Mouse (Mus musculus) embryonic fibroblast, embryonic 13.5 days (primary cell): Measurements from ENCODE around the gene Mtmr3. TPM values are rescaled to one million over a fixed set of nuclear protein-coding genes. Genes with fewer than 3 reads are reported as not detected.

ENCODE experiments used
- H3K27ac ChIP-seq: 2 replicates; pipeline ENCODE4 v1.5.1; 2012; ENCODE audit warnings: low read length, control low read depth, inconsistent platforms; ENCODE audit not compliant: insufficient read depth
- H3K4me1 ChIP-seq: 2 replicates; pipeline ENCODE4 v1.6.1; 2011; ENCODE audit warnings: low read length; ENCODE audit not compliant: control insufficient read depth, insufficient read depth
- H3K4me3 ChIP-seq: 2 replicates; pipeline ENCODE4 v1.5.1; 2011; ENCODE audit warnings: mild to moderate bottlenecking, control low read depth, low read length; ENCODE audit not compliant: insufficient read depth
- CTCF ChIP-seq: IDR thresholded peaks from 2 replicates; pipeline ENCODE4 v1.5.1; 2011; ENCODE audit warnings: mild to moderate bottlenecking, control low read depth, low read length, moderate library complexity, borderline replicate concordance; ENCODE audit not compliant: insufficient read depth
- POLR2A ChIP-seq: IDR thresholded peaks from 2 replicates; pipeline ENCODE4 v1.6.1; 2011; ENCODE audit warnings: low read depth, mild to moderate bottlenecking, control low read depth, low read length, moderate library complexity
- polyA plus RNA-seq: library from polyadenylated mRNA; stranded (reverse); fragments of >200 nt; gene quantifications from 2 replicates; pipeline ENCODE4 v1.2.4, GENCODE M21; 2011; ENCODE audit warnings: low read depth; ENCODE audit not compliant: missing spikeins, insufficient read length

Mtmr3 gene
- polyA plus RNA-seq, 1 experiment = 37.8 TPM

DNA sequence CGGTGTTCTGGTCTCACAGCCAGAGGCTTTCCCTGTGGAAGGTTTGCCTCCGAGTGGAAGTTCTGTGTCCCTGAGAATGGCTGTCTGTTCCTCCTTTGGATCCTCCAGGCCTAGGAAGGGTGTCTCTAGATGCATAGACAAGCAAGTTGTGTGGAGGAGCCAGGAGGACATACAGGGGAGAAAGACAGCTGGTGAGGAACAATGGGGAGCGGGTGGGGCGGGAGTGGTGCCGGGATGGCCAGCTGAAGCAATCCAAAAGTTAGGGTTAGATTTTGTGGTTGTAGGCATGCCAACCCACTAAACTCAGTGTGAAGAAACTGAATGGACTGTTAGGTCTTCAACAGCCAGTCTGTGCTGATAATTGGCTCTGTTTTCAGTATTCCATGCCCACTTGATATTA, 122.9 kb downstream of the Mtmr3 start:
- H3K4me3 ChIP-seq = no peak overlapping the region
- TF ChIP-seq POLR2A (no peak), CTCF (no peak)
- no peak overlapping the region for H3K27ac ChIP-seq
- H3K4me1 ChIP-seq = no peaks in the 10 kb centered on the region

GRCm38 (mm10) chr11:4471251-4471650, 123.4 kb downstream of the Mtmr3 start:
- TF ChIP-seq CTCF (no peak), POLR2A (no peak)
- no peaks in the 10 kb centered on the region for H3K4me1 ChIP-seq
- H3K27ac ChIP-seq = no peak overlapping the region
- no peak overlapping the region for H3K4me3 ChIP-seq

DNA sequence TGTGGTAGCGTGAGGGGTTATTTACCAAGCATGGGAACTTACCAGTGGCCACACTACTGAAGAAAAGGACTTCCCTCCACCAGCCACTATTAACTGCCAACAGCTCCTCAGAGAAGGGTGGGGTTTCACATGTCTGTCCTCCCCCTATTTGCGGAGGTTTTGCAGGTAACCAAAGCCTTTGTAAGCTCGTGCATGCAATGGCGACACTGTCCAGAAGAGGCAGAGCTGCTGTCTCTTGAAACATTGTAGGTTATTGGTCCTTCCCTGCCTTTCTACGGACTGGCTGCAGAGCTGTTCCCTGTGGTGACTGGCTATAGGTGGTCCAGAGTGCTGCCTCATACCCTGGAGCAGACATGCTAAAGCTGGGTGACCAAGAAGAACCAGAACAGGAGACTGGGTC, 125.6 kb downstream of the Mtmr3 start:
- H3K27ac ChIP-seq = no peak overlapping the region
- H3K4me1 ChIP-seq = no peaks in the 10 kb centered on the region
- H3K4me3 ChIP-seq = no peak overlapping the region
- no peak for TF ChIP-seq POLR2A
- TF ChIP-seq CTCF = no peak

DNA sequence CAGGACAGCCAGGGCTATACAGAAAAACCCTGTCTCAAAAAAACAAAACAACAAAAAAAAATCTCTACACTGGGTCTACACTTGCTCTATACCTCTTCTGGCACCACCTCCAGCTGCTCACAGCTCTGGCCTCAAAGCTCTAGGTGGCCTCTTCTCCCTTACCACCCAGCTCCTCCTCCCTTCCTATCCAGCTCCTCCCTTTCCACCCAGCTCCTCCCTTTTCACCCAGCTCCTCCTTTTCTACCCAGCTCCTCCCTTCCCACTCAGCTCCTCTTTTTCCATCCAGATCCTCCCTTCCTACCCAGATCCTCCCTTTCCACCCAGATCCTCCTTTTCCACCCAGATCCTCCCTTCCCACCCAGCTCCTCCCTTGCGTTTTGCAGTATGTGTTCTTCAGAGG, 127.2 kb downstream of the Mtmr3 start:
- Histone ChIP-seq H3K4me3 (no peak overlapping the region), H3K27ac (no peak overlapping the region), H3K4me1 (no peaks in the 10 kb centered on the region)
- TF ChIP-seq CTCF (no peak), POLR2A (no peak)

- Histone ChIP-seq H3K4me3 (no peak overlapping the region), H3K4me1 (no peaks in the 10 kb centered on the region), H3K27ac (no peak overlapping the region)
- TF ChIP-seq CTCF (no peak), POLR2A (no peak)
Observed at GRCm38 (mm10) chr11:4466191-4466590, 128.5 kb downstream of the Mtmr3 start.

DNA sequence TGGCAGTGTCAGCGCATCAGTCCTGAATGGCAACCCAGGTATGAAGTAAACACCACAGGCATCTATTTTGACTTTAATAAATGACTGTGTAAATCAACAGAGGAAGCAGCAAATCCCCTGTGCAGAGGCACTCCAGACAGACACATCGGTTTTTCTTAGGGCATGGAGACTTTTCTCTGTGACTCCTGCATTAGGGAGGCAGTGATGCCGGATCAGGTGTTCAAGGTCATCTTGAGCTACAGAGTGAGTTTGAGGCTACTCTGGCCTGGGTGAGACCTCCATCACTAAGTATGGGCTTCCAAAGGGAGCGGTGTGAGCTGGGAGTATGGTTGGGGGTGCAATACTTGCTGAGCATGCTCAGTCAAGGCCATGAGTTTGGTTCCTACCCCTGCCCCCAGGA, 130.0 kb downstream of the Mtmr3 start:
- Histone ChIP-seq H3K27ac (no peak overlapping the region), H3K4me1 (no peaks in the 10 kb centered on the region), H3K4me3 (no peak overlapping the region)
- TF ChIP-seq POLR2A = no peak
- TF ChIP-seq CTCF = no peak

GRCm38 (mm10) chr11:4464186-4464585, 130.5 kb downstream of the Mtmr3 start:
- no peak overlapping the region for H3K4me3 ChIP-seq
- TF ChIP-seq CTCF = no peak
- no peak for TF ChIP-seq POLR2A
- H3K4me1 ChIP-seq = no peaks in the 10 kb centered on the region
- no peak overlapping the region for H3K27ac ChIP-seq

DNA sequence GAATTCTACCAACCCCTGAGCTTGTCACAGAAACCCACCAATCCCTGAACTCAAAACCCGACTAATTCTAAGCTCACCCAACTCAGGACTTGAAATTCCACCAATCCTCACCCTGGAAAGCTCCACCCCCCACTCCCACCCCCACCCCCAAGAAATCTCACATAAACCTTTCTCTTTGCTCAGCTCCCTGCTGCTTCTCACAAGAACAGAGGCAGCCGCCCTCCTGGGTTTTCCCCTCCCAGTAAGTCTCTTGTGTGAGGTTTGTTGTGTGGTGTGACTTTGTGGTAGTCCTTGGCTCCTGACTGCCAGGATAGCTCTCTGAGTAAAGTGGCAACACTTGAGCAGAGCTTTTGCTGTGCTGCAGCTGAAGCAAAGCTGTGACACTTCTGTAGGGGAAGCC, 131.8 kb downstream of the Mtmr3 start:
- H3K27ac ChIP-seq = no peak overlapping the region
- H3K4me1 ChIP-seq = no peaks in the 10 kb centered on the region
- TF ChIP-seq CTCF = no peak
- TF ChIP-seq POLR2A = no peak
- no peak overlapping the region for H3K4me3 ChIP-seq

- H3K27ac ChIP-seq = no peak overlapping the region
- H3K4me3 ChIP-seq = no peak overlapping the region
- H3K4me1 ChIP-seq = no peaks in the 10 kb centered on the region
- TF ChIP-seq CTCF (no peak), POLR2A (no peak)
Observed at GRCm38 (mm10) chr11:4461154-4461553, 133.5 kb downstream of the Mtmr3 start.

- TF ChIP-seq POLR2A (no peak), CTCF (no peak)
- H3K27ac ChIP-seq = no peak overlapping the region
- H3K4me3 ChIP-seq = no peak overlapping the region
- no peaks in the 10 kb centered on the region for H3K4me1 ChIP-seq
Observed at GRCm38 (mm10) chr11:4460615-4461014, 134.0 kb downstream of the Mtmr3 start.
